Mouse (Mus musculus) adrenal gland, adult (tissue): ENCODE data around the gene Eppin.
"Not testable (repeated sequence)": the region's sequence is repeated elsewhere in the genome, so short reads cannot be mapped to it uniquely, and the experiment has no call there.

Experiments used
- DNase-seq, 2 experiments: peaks; one replicate each; pipeline ENCODE4 v3.0.0; 2022 to 2023; ENCODE audit warnings: low spot score in 1 of 2; ENCODE audit not compliant: inconsistent age in 2 of 2

Gene Eppin

DNA sequence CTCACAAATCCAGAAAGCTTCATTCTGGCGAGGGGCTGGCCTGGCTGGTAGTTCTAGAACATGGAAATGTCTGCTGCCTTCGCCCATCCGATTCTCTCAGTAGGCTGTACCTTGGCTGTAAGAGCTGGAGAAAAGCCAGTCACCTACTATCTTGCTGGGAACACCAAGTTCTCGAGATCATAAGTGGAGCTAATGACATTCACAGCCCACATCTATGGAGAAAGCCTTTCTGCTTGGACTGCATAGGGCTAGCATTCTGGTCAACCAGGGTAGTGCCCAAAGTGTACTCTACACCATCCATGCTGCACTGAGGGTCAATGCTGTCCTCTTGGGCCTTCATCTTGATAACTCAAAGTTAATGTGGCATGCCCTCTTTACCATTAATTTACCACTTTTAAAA is at the start of gene Eppin:
Gene Eppin (minus strand): TSS at position 101 of the 400 bp plus-strand sequence.
- peak; percentile 31 to 47 for DNase-seq

DNA sequence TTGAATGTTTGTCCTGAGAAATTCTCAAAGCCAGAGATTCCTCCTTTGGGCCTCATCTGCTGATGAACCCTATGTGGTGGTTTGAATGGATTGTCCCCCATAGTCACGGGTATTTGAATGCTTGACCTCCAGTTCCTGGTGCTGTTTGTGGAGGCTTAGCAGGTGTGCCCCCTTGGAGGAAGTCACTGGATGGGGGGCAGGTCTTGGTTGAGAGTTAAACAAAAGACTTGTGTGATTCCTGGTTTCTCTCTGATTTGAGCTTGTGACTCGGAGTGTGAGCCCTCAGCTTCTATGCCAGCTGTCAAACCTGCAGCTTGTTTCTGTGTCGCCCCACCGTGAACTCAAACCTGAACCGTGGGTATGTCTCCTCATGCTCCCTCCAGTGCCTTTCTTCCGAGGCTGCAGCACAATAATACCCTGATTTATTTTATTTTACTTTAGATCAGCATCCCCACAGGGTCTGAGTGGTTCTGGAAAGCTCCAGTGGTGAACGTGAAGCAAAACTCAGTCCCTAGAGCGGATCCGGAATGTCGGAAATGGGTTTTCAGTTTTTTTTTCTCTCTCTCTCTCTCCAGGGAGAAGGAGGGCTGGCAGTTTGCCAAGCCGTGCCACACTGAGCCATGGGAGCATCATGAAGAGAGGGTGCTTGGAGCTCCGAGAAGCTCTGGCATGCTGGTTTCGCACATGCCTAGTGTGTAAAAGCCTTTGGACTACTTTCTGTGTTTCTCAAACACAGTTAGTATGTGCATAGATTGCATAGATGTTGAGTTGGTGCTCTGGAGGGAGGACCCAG is 48.7 kb upstream of the Eppin start:
- DNase-seq = no peak

DNA sequence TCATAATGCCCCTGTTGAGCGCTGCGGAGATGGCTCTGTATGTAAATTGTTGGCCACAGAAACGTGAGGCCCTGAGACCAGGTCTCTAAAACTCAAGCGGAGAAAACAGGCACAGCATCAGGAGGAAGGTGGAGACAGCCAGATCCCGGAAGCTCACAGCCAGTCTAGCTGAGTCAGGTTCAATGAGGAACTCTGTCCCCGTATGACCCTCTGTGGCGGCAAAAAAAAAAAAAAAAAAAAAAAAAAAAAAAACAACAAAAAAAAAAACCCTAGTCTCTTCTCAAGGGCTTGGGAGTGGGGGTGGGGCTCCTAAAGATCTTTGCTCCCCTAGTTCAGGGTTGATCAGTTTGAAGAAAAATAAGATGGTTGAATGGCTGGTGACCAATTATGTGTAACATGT is 47.7 kb upstream of the Eppin start:
- peak in 1 of 2 experiments; percentile 24 for DNase-seq

DNA sequence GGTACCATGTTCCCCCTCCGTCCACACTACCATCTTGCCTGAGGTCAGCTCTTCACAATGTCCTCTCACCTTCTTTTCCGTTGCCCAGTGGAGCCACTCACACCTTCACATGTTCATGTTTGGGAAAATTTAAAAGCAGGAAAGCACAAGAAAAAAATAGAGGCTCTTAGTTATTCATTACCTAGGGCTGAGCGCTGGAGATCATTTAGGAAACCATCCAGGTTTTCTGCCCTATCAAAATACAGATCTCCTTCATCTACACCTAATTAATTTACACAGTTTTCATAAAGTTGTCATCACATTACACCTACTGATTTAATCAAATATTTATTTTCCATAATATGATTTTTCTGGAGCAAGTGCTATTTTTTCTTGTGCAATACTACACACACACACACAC is 45.3 kb upstream of the Eppin start, which contains the start of gene Wfdc16:
Gene Wfdc16 (minus strand): TSS at position 101 of the 400 bp plus-strand sequence.
- no peak for DNase-seq

DNA sequence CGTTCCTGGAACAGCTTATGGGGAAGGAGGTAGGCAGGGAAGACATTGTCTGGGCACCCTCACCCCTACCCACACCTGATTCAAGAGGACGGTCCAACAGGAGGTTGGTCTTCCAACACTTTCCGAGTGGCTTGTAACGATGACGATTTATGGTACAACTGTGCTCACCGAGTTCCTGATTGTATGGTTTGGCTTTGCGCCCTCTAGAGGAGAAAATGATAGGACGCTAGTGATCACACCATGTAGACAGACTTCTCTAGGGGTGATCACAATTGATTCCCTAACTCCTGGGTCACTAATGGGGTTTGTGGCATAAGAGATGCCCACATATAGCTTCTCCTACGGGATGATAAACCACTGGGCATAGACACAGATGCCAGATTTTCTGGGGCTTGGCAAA is 41.9 kb upstream of the Eppin start:
- peak in 1 of 2 experiments; percentile 32 for DNase-seq

DNA sequence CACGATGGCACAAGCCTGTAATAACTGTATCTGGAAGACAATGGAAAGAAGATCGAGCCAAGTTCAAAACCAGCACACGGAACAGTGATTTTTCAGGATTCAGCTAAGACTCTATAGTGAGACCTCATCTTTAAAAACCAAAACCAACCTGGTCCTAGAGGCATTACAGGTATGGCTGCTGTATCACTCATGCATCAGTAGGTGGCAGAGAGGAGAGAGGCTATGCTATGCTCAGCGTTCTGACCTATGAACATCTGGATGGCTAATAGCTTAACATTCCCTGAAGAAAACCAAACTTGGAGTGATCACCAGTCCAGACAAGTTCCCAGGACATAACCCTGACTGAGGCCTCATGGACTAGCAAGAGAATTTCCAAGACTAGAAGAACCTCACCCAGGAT is 28.4 kb upstream of the Eppin start:
- DNase-seq = no peak

DNA sequence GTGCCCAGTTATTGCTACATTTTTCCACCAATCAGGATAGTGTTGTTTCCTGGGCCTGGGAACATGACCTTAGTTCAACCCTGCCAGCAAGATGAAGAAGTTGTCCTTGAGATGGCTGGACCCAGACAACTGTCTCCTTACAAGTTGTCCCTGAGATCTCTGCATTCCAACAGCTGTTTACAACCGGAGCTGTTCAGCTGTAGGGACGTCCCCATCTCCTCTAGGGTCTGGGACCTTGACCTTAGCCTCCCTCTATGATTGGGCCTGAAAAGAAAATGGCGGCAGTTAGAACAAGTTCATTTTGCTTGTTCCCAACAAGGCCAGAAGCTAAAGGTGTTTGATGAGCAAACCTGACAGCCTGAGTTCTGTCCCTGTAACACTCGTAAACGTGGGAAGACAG is 25.7 kb upstream of the Eppin start:
- peak; percentile 12 to 37 for DNase-seq

DNA sequence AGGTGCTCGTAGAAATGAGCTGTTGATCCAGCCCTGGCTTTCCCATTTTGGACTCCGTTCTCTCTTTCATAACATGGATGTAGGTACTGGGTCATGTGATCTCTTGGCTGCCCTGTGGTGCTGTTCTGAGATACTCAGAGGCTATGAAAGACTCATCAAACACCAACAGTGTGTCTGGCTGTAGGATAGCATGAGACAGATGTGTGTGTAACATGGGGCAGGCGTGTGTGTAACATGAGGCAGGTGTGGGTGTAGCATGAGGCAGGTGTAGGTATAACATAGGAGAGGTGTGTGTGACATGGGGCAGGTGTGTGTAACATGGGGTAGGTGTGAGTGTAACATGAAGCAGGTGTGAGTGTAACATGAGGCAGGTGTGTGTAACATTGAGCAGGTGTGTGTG is 22.0 kb upstream of the Eppin start:
- no peak for DNase-seq

DNA sequence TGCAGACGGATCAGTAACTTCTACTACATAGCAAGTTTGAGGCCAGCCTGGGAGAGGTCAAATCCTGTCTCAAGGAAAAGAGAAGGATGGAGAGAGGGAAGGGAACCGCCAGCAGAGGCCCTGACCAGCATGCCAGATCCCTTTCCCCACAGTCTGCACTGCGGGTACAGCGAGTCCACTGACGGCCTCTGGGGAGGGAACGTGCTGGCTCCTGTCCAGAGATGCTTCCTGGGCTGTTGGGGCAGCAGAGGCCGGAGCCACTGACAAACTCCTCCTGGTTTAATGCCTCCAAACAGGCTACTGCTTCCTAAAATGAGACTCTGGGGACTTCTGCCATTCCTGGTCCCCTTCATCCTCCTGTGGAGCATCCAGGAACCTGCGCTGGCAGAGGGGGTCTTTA is 20.1 kb upstream of the Eppin start, which contains the start of the genes Wfdc6b and Wfdc8:
Gene Wfdc6b (plus strand): TSS at position 52 of the 400 bp plus-strand sequence.
Gene Wfdc8 (minus strand): TSS at position 156 of the 400 bp plus-strand sequence.
- peak; percentile 51 to 67 for DNase-seq

DNA sequence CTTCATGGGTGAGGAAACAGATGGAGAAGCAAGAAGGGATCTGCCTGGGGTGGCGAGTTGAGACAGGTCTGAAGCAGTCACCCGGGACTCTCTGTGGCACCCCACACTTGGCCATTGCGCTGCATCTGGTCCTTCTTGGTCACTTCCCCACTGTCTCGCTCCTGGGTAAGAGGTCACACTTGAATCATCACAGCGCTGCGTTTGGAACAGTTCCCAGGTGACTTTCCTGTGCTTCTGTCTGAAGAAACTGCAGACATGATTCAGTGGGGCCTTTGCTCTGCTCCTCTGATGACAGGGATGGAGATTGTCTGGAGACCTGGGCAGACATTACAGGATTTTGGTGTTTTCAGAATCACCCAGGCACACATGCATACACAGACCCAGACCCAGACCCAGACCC is 15.4 kb upstream of the Eppin start:
- DNase-seq = peak; percentile 68 to 72

DNA sequence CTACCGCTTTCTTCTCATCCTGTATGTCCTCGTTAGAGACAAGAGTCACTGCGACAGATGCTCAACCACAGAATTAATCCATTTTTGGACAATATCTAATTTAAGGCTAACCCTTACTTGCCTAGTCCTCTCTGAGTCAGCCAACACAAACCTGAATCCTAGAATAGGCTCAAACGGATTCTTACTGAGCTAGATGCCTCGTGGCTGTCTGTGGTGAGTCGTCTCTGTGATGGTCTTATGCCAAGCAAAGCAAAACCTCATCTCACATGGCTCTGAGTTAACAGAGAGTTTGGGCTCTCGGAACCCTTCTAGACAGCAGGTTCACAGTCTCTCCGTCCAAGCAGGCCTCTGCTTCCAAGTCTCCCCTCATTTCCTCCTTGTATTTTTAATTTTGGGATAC is 11.0 kb upstream of the Eppin start:
- no peak for DNase-seq

DNA sequence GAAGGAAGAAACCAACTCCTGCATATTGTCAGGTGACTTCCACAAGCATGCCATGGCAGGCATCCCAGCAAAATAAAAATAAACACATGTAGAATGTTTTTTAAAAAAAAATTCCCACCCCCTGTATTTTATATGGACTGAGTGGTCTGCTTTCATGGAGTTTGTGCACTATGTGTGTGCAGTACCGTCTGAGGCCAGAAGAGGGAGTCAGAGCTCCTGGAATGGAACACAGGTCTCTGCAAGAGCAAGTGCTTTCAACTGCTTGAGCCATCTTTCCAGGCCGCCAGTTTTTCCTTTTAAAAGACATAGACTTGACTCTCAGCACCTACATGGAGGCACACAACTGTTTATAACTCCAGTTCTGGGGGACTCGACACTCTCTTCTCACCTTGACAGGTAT is 10.1 kb upstream of the Eppin start:
- DNase-seq = no peak

DNA sequence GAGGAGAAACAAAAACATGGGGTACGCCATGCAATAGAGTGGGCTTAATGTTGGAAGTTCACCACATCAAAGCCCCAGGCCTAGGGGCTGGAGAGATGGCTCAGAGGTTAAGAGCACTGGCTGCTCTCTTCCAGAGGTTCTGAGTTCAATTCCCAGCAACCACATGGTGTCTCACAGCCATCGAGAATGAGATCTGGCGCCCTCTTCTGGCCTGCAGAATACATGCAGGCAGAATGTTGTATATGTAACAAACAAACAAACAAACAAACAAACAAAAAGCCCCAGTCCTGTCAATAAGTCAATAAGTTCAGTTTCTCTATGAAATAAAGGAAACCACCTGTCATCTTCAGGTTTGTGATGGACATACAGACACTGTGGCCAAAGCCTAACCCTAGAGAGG is 6.8 kb upstream of the Eppin start:
- no peak for DNase-seq

DNA sequence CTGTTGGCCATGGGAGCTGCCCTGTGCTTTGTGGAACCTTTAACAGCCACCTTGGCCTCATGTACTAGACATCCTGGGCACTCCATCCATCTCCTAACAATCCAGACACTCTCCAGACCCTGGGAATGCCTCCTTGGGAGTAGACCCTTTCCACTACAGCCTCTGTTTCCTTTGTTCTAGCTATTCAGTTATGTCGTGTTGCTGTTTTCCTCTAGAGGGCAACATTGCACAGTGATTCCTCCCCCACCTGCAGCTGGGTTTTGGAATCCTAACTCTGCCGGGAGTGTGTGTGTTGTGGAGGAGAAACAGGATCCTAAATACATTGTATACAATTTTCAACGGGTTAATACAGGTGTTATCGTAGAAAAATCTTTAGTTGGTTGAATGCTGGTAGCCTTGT is 1.4 kb downstream of the Eppin start:
- peak; percentile 20 to 69 for DNase-seq

DNA sequence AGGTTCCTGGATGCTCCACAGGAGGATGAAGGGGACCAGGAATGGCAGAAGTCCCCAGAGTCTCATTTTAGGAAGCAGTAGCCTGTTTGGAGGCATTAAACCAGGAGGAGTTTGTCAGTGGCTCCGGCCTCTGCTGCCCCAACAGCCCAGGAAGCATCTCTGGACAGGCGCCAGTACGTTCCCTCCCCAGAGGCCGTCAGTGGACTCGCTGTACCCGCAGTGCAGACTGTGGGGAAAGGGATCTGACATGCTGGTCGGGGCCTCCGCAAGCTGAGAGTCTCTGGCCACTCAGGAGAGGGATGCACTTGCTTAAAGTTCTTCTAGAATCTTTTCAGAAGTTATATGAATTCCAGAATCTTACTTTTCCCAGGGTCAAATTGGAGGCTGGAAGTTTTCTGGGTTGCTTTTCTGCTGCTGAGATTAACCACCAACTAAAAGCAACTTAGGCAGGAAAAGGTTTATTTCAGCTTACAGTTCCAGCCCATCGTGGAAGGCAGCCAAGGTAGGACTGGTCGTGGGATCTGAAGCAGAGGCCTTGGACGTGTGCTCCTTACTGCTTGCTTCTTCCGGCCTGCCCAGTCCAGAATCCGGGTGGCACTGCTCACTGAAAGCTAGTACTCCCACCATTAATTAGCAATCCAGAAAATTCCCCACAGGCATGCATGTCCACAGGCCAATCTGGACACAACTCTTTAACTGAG is 8.2 kb downstream of the Eppin start, which contains the start of gene Wfdc6a:
Gene Wfdc6a (minus strand): TSS at position 423 of the 701 bp plus-strand sequence.
- peak; percentile 49 to 56 for DNase-seq

DNA sequence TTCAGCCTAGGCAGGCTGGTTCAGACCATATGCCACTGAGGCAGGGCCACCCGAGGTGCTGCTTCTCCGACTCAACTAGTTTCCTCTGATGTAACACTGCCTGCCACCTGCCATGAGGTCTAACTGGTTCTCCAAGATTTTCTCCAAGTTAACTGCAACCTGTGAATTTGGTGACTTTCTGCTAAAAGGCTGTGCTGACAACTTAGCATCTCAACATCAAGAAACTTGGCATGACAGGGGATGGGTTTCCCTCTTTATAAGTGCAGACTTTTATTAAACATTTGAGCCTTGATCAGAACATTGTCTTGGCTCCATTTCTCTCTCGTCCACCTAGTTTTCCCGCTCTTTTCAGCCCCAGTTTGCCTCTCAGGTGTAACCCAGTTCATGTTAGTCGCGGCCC is 20.0 kb downstream of the Eppin start, which contains the start of gene Spint3:
Gene Spint3 (minus strand): TSS at position 101 of the 400 bp plus-strand sequence.
- not testable (repeated sequence) for DNase-seq

DNA sequence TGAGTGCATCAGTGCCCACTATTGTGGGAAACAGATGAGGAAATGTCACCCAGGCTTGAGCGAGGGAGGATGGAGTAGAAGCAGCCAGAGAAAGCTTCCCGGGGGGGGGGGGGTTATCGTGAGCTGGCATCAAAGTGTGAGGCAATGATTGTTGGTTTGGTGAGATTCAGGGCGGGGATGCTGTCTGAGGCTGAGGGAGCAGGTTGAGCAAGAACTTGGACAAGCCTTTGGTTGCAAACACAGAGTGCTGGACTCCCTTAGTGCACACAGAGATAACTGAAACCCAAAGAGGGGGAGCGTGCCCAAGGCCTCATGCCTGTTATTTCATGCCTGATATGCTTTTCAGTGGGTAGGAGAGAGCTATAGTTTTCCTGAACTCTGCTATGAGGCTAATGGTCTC is 25.9 kb downstream of the Eppin start:
- DNase-seq = no peak

DNA sequence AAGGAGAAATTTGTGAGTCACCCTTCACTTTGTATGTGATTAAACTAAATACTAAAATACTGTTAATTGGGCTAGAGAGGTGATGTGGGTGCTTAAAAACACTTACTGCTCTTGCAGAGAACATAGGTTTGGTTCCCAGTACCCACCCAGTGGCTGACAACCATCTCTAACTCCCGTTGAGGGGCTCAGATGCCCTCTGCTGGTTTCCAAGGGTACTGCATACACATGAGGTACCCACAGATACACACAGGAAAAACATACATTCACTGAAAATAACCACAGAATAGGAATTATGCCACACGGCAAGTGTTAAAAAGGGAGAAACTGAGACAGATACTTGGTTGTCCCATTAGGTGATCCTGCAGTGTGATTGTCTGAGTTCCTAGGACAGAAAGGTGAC is 26.4 kb downstream of the Eppin start:
- DNase-seq = no peak

DNA sequence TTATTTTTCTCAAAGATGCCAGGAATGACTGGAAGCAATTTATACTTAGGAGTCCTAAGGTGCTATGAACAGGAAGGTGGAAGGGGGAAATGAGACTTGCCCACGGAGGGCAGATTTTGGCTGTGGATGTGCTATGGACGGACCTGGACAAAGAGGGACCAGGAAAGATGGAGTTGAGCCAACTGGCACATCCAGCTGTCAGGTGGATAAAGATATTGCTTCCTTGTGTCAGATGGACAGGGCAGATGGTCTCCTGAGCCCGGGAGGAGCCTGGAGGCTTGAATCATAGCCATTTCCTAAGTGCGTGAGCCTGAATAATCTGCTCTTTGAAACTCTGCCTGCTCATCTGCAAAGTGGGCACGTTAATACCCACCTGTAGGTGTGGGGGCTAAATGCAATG is 29.0 kb downstream of the Eppin start:
- no peak for DNase-seq

DNA sequence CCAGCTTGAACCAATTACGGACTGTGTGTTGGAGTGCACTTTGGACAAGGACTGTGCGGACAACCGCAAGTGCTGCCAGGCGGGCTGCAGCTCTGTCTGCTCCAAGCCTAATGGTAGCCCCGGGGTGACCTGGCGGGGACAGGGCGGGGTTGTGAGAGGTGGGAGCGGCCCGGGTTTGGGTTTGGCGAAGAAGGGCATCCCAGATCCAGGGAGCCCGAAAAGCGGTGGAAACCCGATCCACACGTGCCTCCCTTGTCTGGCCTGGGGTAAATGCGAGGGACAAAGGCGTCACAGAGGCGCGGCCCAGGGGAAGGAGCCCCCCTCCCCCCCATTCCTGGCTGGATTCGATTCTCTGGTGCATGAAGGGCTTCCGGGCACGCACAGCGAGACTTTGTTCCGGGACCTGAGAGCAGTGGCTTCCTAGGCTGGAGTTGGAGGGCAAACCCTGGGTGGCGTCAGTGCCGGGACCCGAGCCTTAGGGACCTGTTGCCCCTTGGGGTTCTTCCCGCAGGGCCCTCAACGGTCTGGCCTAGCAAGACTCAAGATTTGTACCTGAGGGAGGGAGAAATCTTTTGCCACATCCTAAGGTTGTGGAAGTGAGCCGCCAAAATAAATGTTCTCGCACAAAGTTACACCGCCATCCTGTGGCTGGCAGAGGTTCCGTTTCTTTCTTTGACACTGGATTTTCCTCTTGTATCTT is 29.9 kb downstream of the Eppin start:
- DNase-seq = peak; percentile 19 to 60

DNA sequence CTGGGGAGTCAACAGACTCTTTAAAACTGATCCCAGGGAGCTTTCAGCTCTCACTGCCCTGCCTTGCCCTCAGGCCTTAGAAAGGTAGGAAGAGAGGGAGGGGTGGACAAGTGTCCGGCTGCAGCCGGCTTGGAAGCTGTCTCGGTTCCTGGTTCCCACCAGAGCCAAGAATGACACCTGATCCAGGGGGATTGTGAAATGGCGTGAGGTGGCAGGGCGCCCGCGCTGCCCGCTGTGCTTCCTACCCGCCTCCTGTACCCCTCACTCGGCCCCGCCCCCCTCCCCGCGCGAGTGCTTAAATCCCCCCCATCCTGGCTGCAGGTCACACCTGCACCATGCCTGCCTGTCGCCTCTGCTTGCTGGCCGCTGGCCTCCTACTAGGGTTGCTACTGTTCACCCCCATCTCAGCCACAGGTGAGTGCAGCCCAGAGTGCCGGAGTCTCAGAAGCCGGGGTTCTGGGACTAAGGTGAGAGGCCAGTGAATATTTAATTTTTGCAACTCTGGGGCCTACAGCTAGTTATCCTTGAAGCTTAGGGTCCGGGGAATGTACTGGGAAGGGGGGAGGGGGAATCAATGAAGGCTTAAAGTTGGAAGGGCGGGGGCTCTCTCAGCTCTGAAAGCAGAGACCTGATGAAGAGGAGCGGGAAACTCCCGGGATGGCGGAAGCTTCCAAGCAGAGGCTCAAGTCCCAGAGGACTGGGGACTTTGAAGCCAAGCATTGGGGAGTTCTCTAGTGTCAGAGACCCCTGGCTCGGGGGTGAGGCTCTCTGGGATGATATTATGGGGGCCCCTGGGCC is 30.8 kb downstream of the Eppin start, which contains the start of gene Wfdc2:
Gene Wfdc2 (plus strand): TSS at position 23 of the 798 bp plus-strand sequence.
- DNase-seq = no peak
